Mouse (Mus musculus): ENCODE data around the gene Usp37. TPM values are rescaled to one million over a fixed set of nuclear protein-coding genes. Genes with fewer than 3 reads are reported as not detected.

The Usp37 gene
- polyA plus RNA-seq, 1 experiment from 2014 or later = 31.0 TPM

DNA sequence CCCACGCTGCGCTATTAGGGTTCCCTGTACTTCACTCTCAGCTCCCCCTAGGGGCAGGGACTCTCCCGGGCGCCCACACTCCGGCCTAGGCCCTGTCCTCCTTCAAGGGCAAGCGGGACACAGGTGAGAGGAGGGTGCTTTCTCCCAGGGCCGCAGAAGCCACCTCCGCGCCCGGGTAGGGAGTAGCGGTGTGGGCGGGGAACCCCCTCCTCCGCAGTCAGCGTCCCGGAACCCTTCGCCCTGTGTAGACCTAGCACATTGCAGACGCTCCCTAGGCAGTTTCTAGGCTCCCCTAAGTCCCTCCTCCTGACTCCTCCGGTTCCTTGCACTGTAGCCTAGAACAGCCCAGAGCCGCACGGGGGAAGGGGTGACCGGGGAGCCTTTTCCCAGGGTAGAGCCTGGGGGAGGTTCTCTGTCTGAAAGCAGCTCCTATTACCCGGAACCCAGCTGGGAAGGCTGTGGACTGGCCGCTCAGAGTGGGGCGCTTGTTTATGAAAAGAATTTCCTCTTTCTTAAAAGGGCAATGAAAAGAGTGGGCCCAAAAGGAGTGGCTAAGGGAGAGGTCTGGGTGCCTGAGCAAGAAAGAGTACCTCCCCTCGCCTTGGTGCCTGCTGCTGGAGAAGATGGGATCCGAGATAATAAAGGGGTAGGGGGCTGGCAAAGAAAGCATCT, 157.2 kb downstream of the Usp37 start:
- peak overlapping the region; percentile 99 for H3K27ac ChIP-seq
- under 1% methylated on average over 26 of the region's 26 CpGs for WGBS
- ATAC-seq (ENCODE audit: borderline replicate concordance, extremely low read depth, low FRiP score, low TSS enrichment) = peak; percentile 81
- peaks cover 28% of the 10 kb centered on the region for H3K4me1 ChIP-seq
- no peaks in the 10 kb centered on the region for H3K36me3 ChIP-seq
- no peaks in the 10 kb centered on the region for H3K9me3 ChIP-seq
- H3K4me2 ChIP-seq = peak overlapping the region; percentile 65
- no peaks in the 10 kb centered on the region for H3K27me3 ChIP-seq
- peak overlapping the region; percentile 55 for H3K4me3 ChIP-seq
- H3K9ac ChIP-seq = peak overlapping the region; percentile 61

- H3K27ac ChIP-seq = peak overlapping the region; percentile 99
- H3K36me3 ChIP-seq = no peaks in the 10 kb centered on the region
- WGBS = 42% methylated on average over 7 of the region's 10 CpGs
- H3K9me3 ChIP-seq = no peaks in the 10 kb centered on the region
- no peaks in the 10 kb centered on the region for H3K27me3 ChIP-seq
- no peak for ATAC-seq (ENCODE audit: borderline replicate concordance, extremely low read depth, low FRiP score, low TSS enrichment)
- peaks cover 28% of the 10 kb centered on the region for H3K4me1 ChIP-seq
- peak overlapping the region; percentile 61 for H3K9ac ChIP-seq
- peak overlapping the region; percentile 55 for H3K4me3 ChIP-seq
- H3K4me2 ChIP-seq = peak overlapping the region; percentile 65
Observed at GRCm38 (mm10) chr1:74386363-74386713, 157.7 kb downstream of the Usp37 start.

DNA sequence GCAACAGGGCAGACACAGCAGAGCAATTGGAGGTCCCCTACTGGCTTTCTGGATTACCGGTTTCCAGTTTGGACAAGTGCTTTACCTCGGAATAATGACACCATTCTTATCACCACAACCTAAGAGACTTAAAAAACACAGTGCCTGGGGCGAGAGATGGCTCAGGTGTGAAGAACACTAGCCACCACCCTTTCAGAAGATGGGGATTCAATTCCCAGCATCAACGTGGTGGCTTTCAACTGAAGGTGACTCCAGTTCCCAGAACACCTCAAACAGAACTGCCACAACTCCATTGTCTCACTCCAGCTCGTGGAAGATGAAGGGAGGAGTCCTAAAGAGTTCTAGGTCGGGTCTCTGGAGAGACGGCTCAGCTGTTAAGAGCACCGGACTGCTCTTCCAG, 158.6 kb downstream of the Usp37 start:
- Histone ChIP-seq H3K36me3 (no peaks in the 10 kb centered on the region), H3K4me3 (no peak overlapping the region), H3K27ac (no peak overlapping the region), H3K4me2 (no peak overlapping the region), H3K9ac (no peak overlapping the region), H3K4me1 (peaks cover 23% of the 10 kb centered on the region), H3K9me3 (no peaks in the 10 kb centered on the region), H3K27me3 (no peaks in the 10 kb centered on the region)
- ATAC-seq (ENCODE audit: borderline replicate concordance, extremely low read depth, low FRiP score, low TSS enrichment) = no peak
- 74% methylated on average over 8 of the region's 8 CpGs for WGBS

MicroRNA genes within 50 kb of the gene (microRNA counts, 519-probe panel; counts per million panel counts)
- microRNA mmu-miR-26b = 2,877 counts per million, percentile 75 among the panel's probes with 10 or more counts

Small RNA genes lying within 50 kb of the gene (microRNA-seq; reads per million reads assigned to microRNA genes)
- gene Gm25035 (not detected), gene Mir26b (34,798 reads per million, percentile 98 among the genes with 10 or more reads in this experiment)

Other genes starting within 250 kb of the Usp37 start
- 38.0 and 44.4 TPM in 2 replicates for gene Tmbim1, start 238.7 kb downstream of the Usp37 start, polyA plus RNA-seq (2015; fragmentation: Nextera tagmentation; extraction: Ambion mirVana)
- 1.1 TPM in 2 replicates for gene Catip, start 182.2 kb downstream of the Usp37 start, polyA plus RNA-seq (2015; fragmentation: Nextera tagmentation; extraction: Ambion mirVana)
- 4.5 and 4.6 TPM in 2 replicates for gene Slc11a1, start 169.1 kb downstream of the Usp37 start, polyA plus RNA-seq (2015; fragmentation: Nextera tagmentation; extraction: Ambion mirVana)
- gene Ctdsp1, start 152.8 kb downstream of the Usp37 start, polyA plus RNA-seq (2015; fragmentation: Nextera tagmentation; extraction: Ambion mirVana) = 93.0 and 96.0 TPM in 2 replicates
- 0.34 and 0.40 TPM in 2 replicates for gene Vil1, start 134.9 kb downstream of the Usp37 start, polyA plus RNA-seq (2015; fragmentation: Nextera tagmentation; extraction: Ambion mirVana)
- gene Cnot9, start 38.2 kb downstream of the Usp37 start, polyA plus RNA-seq (2015; fragmentation: Nextera tagmentation; extraction: Ambion mirVana) = 66.9 and 69.5 TPM in 2 replicates
- gene Plcd4, start 1.4 kb downstream of the Usp37 start, polyA plus RNA-seq (2015; fragmentation: Nextera tagmentation; extraction: Ambion mirVana) = 0.68 and 0.80 TPM in 2 replicates
- gene Zfp142, start 44.0 kb upstream of the Usp37 start, polyA plus RNA-seq (2015; fragmentation: Nextera tagmentation; extraction: Ambion mirVana) = 6.5 and 6.9 TPM in 2 replicates
- 18.4 and 20.0 TPM in 2 replicates for gene Bcs1l, start 44.0 kb upstream of the Usp37 start, polyA plus RNA-seq (2015; fragmentation: Nextera tagmentation; extraction: Ambion mirVana)
- 32.4 and 33.7 TPM in 2 replicates for gene Rnf25, start 57.1 kb upstream of the Usp37 start, polyA plus RNA-seq (2015; fragmentation: Nextera tagmentation; extraction: Ambion mirVana)
- 7.8 and 8.9 TPM in 2 replicates for gene Stk36, start 57.2 kb upstream of the Usp37 start, polyA plus RNA-seq (2015; fragmentation: Nextera tagmentation; extraction: Ambion mirVana)
- gene Ttll4, start 117.5 kb upstream of the Usp37 start, polyA plus RNA-seq (2015; fragmentation: Nextera tagmentation; extraction: Ambion mirVana) = 15.9 and 16.5 TPM in 2 replicates
- gene Cyp27a1, start 169.3 kb upstream of the Usp37 start, polyA plus RNA-seq (2015; fragmentation: Nextera tagmentation; extraction: Ambion mirVana) = 3.0 TPM in 2 replicates
- 0.34 and 0.57 TPM in 2 replicates for gene Prkag3, start 204.9 kb upstream of the Usp37 start, polyA plus RNA-seq (2015; fragmentation: Nextera tagmentation; extraction: Ambion mirVana)
- gene Wnt6, start 227.6 kb upstream of the Usp37 start, polyA plus RNA-seq (2015; fragmentation: Nextera tagmentation; extraction: Ambion mirVana) = 1.2 TPM in 2 replicates
- 0.20 and 0.25 TPM in 2 replicates for gene Wnt10a, start 247.2 kb upstream of the Usp37 start, polyA plus RNA-seq (2015; fragmentation: Nextera tagmentation; extraction: Ambion mirVana)

Measured in lung, embryonic 15.5 days (tissue).